Comparison of ENCODE assay signal across 7 mouse cellular contexts in the genomic region with DNA sequence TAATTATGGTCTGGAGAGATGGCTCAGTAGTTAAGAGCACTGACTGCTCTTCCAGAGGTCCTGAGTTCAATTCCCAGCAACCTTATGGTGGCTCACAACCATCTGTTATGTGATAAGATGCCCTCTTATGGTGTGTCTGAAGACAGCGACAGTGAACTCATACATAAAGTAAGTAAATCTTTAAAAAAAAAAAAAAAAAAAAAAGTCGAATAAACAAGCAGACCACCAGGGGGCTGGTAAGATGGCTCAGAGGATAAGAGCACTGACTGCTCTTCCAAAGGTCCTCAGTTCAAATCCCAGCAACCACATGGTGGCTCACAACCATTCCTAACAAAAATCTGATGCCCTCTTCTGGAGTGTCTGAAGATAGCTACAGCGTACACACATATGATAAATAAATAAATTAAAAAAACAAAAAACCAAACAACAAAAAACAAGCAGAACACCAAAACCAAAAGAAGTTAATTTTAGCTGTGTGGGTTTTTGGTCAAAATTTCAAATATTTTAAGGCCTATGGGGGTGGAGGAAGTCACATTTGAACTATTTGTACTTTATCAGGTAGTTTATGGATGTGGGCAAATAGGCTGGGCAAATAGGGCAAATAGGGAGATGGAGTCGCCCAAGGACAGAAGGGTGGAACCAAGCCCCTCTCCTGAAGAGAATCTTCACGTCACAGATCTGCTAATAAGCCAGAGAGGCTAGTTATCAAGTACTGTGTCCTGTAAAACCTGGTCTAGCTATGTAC. TPM values are rescaled to one million over a fixed set of nuclear protein-coding genes. Genes with fewer than 3 reads are reported as not detected.
DNase-seq lines count a peak whose midpoint lies in the region; ATAC-seq and TF ChIP-seq lines count a peak whose summit lies in the region.
"Not testable (repeated sequence)": the region's sequence is repeated elsewhere in the genome, so short reads cannot be mapped to it uniquely, and the experiment has no call there.

No protein-coding gene starts in this region.

- ATAC-seq in G1E (ENCODE audit: extremely low read depth, insufficient number of reproducible peaks, low FRiP score, poor library complexity, severe bottlenecking); embryonic facial prominence, embryonic 13.5 days (ENCODE audit: insufficient number of reproducible peaks, insufficient read depth, low FRiP score, low TSS enrichment, low read depth); hindbrain, postnatal 0 days; limb, embryonic 12.5 days (ENCODE audit: insufficient number of reproducible peaks, insufficient read depth, low FRiP score, low TSS enrichment, low read depth); lung, postnatal 0 days; neural tube, embryonic 13.5 days (ENCODE audit: low read depth): not testable (repeated sequence)

- H3K4me1 ChIP-seq in G1E (ENCODE audit: insufficient read depth, low read depth, low read length), result peaks cover 34% of the 10 kb centered on the region
- H3K4me1 ChIP-seq in embryonic facial prominence, embryonic 13.5 days, result peaks cover 14% of the 10 kb centered on the region
- H3K4me1 ChIP-seq in heart, embryonic 10.5 days, result peaks cover 15% of the 10 kb centered on the region
- H3K4me1 ChIP-seq in hindbrain, postnatal 0 days (ENCODE audit: insufficient read depth, low read length); lung, postnatal 0 days (ENCODE audit: insufficient read depth, low read depth, low read length): not testable (repeated sequence)
- H3K4me1 ChIP-seq in limb, embryonic 12.5 days (replicated peaks), result peaks cover 11% of the 10 kb centered on the region; the same call in 1 of the 2 replicates
- H3K4me1 ChIP-seq in neural tube, embryonic 13.5 days (replicated peaks), result peaks cover 21% of the 10 kb centered on the region

- TF ChIP-seq EP300 in lung, postnatal 0 days (IDR thresholded peaks at IDR 0.05), result 0 out of 2 replicates have a peak, but pooled peaks have one; percentile 5

- WGBS in embryonic facial prominence, embryonic 13.5 days, result 30% methylated on average over 5 of the region's 5 CpGs
- WGBS in heart, embryonic 10.5 days, result 33% methylated on average over 5 of the region's 5 CpGs
- WGBS in hindbrain, postnatal 0 days, result 30% methylated on average over 5 of the region's 5 CpGs
- WGBS in limb, embryonic 12.5 days, result 36% methylated on average over 5 of the region's 5 CpGs
- WGBS in lung, postnatal 0 days, result 25% methylated on average over 5 of the region's 5 CpGs
- 37% methylated on average over 5 of the region's 5 CpGs for WGBS in neural tube, embryonic 13.5 days

- not testable (repeated sequence) for H3K9me3 ChIP-seq in G1E (replicated peaks); embryonic facial prominence, embryonic 13.5 days; heart, embryonic 10.5 days; hindbrain, postnatal 0 days (ENCODE audit: low read length); limb, embryonic 12.5 days; lung, postnatal 0 days (ENCODE audit: low read length); neural tube, embryonic 13.5 days

- peak overlapping the region; percentile 100 for H3K4me3 ChIP-seq in G1E (ENCODE audit: low read depth, low read length)
- H3K4me3 ChIP-seq in embryonic facial prominence, embryonic 13.5 days, result peak overlapping the region; percentile 90
- peak overlapping the region; percentile 97 for H3K4me3 ChIP-seq in heart, embryonic 10.5 days
- peak overlapping the region; percentile 60; the same call in 1 of the 2 replicates for H3K4me3 ChIP-seq in hindbrain, postnatal 0 days (ENCODE audit: low read length)
- peak overlapping the region; percentile 93 for H3K4me3 ChIP-seq in limb, embryonic 12.5 days (replicated peaks)
- H3K4me3 ChIP-seq in lung, postnatal 0 days (ENCODE audit: low read depth, low read length), result peak overlapping the region; percentile 85; the same call in 1 of the 2 replicates
- H3K4me3 ChIP-seq in neural tube, embryonic 13.5 days, result peak overlapping the region; percentile 90

- peak overlapping the region; percentile 80 for H3K9ac ChIP-seq in embryonic facial prominence, embryonic 13.5 days
- not testable (repeated sequence) for H3K9ac ChIP-seq in hindbrain, postnatal 0 days (replicated peaks; ENCODE audit: low read length)
- peak overlapping the region; percentile 75 for H3K9ac ChIP-seq in limb, embryonic 12.5 days (replicated peaks)
- peak overlapping the region; percentile 68; the same call in 1 of the 2 replicates for H3K9ac ChIP-seq in lung, postnatal 0 days (replicated peaks; ENCODE audit: low read depth)
- peak overlapping the region; percentile 84 for H3K9ac ChIP-seq in neural tube, embryonic 13.5 days

- peaks cover 59% of the 10 kb centered on the region for H3K36me3 ChIP-seq in G1E (replicated peaks)
- H3K36me3 ChIP-seq in embryonic facial prominence, embryonic 13.5 days, result peaks cover 48% of the 10 kb centered on the region
- H3K36me3 ChIP-seq in heart, embryonic 10.5 days, result peaks cover 52% of the 10 kb centered on the region
- H3K36me3 ChIP-seq in hindbrain, postnatal 0 days (ENCODE audit: insufficient read depth, low read length), result peaks cover 40% of the 10 kb centered on the region
- H3K36me3 ChIP-seq in limb, embryonic 12.5 days, result peaks cover 49% of the 10 kb centered on the region
- not testable (repeated sequence) for H3K36me3 ChIP-seq in lung, postnatal 0 days (ENCODE audit: insufficient read depth, low read length)
- H3K36me3 ChIP-seq in neural tube, embryonic 13.5 days, result peaks cover 47% of the 10 kb centered on the region

- H3K27ac ChIP-seq in embryonic facial prominence, embryonic 13.5 days, result peak overlapping the region; percentile 85; the same call in 1 of the 2 replicates
- H3K27ac ChIP-seq in heart, embryonic 10.5 days, result not testable (repeated sequence)
- H3K27ac ChIP-seq in hindbrain, postnatal 0 days, result peak overlapping the region; percentile 80; the same call in 1 of the 2 replicates
- peak overlapping the region; percentile 80 for H3K27ac ChIP-seq in limb, embryonic 12.5 days
- H3K27ac ChIP-seq in lung, postnatal 0 days (ENCODE audit: low read length), result peak overlapping the region; percentile 82; the same call in 1 of the 2 replicates
- peak overlapping the region; percentile 87; the same call in 1 of the 2 replicates for H3K27ac ChIP-seq in neural tube, embryonic 13.5 days (replicated peaks)

- H3K27me3 ChIP-seq in G1E (ENCODE audit: insufficient read depth, low read length); embryonic facial prominence, embryonic 13.5 days; heart, embryonic 10.5 days (ENCODE audit: insufficient read depth, poor library complexity, severe bottlenecking); hindbrain, postnatal 0 days (ENCODE audit: insufficient read depth, low read length); limb, embryonic 12.5 days; lung, postnatal 0 days (replicated peaks; ENCODE audit: insufficient read depth, low read length); neural tube, embryonic 13.5 days: not testable (repeated sequence)

- TF ChIP-seq CTCF in G1E (IDR thresholded peaks at IDR 0.05; ENCODE audit: low read depth, low read length), result not testable (repeated sequence)
- peak; percentile 40 for TF ChIP-seq CTCF in hindbrain, postnatal 0 days (IDR thresholded peaks at IDR 0.05; ENCODE audit: low read depth)
- peak; percentile 29; the same call in 1 of the 2 replicates for TF ChIP-seq CTCF in lung, postnatal 0 days (IDR thresholded peaks at IDR 0.05)

- DNase-seq in G1E (ENCODE audit: low spot score); heart, embryonic 10.5 days (ENCODE audit: low spot score); hindbrain, postnatal 0 days (ENCODE audit: low spot score); lung, postnatal 0 days (ENCODE audit: low spot score): not testable (repeated sequence)

- peak overlapping the region; percentile 78 for H3K4me2 ChIP-seq in embryonic facial prominence, embryonic 13.5 days
- H3K4me2 ChIP-seq in hindbrain, postnatal 0 days (ENCODE audit: low read depth, low read length), result peak overlapping the region; percentile 74
- peak overlapping the region; percentile 82 for H3K4me2 ChIP-seq in limb, embryonic 12.5 days
- H3K4me2 ChIP-seq in lung, postnatal 0 days (replicated peaks; ENCODE audit: low read depth, low read length), result peak overlapping the region; percentile 83
- H3K4me2 ChIP-seq in neural tube, embryonic 13.5 days, result peak overlapping the region; percentile 72

RNA-seq across cellular contexts. Expression of a gene that starts 1.1 kb away (rescaled TPM):
- 25.6 and 26.0 TPM in 2 replicates for total RNA-seq in G1E (2014; fragmentation: Nextera tagmentation)
- 21.7 and 21.8 TPM in 2 replicates for total RNA-seq in G1E (2017)
- 17.5 and 23.1 TPM in 2 replicates for polyA plus RNA-seq in G1E (2012)
- polyA plus RNA-seq in embryonic facial prominence, embryonic 13.5 days (2015; fragmentation: Nextera tagmentation; extraction: Ambion mirVana), result 19.3 and 19.6 TPM in 2 replicates
- polyA plus RNA-seq in heart, embryonic 10.5 days (2016; fragmentation: Nextera tagmentation; extraction: Ambion mirVana), result 11.4 and 13.0 TPM in 2 replicates
- total RNA-seq in hindbrain, postnatal 0 days (2014; rRNA removed), result 14.7 and 15.5 TPM in 2 replicates
- 22.1 and 22.9 TPM in 2 replicates for polyA plus RNA-seq in hindbrain, postnatal 0 days (2015; fragmentation: Nextera tagmentation; extraction: Ambion mirVana)
- 18.5 and 19.9 TPM in 2 replicates for polyA plus RNA-seq in limb, embryonic 12.5 days (2016; fragmentation: Nextera tagmentation; extraction: Ambion mirVana)
- polyA plus RNA-seq in lung, postnatal 0 days (2015; fragmentation: Nextera tagmentation; extraction: Ambion mirVana), result 6.3 and 6.7 TPM in 2 replicates
- polyA plus RNA-seq in neural tube, embryonic 13.5 days (2015; fragmentation: Nextera tagmentation; extraction: Ambion mirVana), result 24.3 and 24.6 TPM in 2 replicates

RNA-seq across cellular contexts. Expression of a gene that starts 11.0 kb away (rescaled TPM):
- total RNA-seq in G1E (2014; fragmentation: Nextera tagmentation) (548 and 656 TPM in 2 replicates), G1E (2017) (369 and 478 TPM in 2 replicates)
- 114 and 167 TPM in 2 replicates for polyA plus RNA-seq in G1E (2012)
- 508 and 520 TPM in 2 replicates for polyA plus RNA-seq in embryonic facial prominence, embryonic 13.5 days (2015; fragmentation: Nextera tagmentation; extraction: Ambion mirVana)
- polyA plus RNA-seq in heart, embryonic 10.5 days (2016; fragmentation: Nextera tagmentation; extraction: Ambion mirVana), result 523 and 570 TPM in 2 replicates
- 206 and 219 TPM in 2 replicates for total RNA-seq in hindbrain, postnatal 0 days (2014; rRNA removed)
- polyA plus RNA-seq in hindbrain, postnatal 0 days (2015; fragmentation: Nextera tagmentation; extraction: Ambion mirVana), result 329 and 332 TPM in 2 replicates
- 484 and 497 TPM in 2 replicates for polyA plus RNA-seq in limb, embryonic 12.5 days (2016; fragmentation: Nextera tagmentation; extraction: Ambion mirVana)
- polyA plus RNA-seq in lung, postnatal 0 days (2015; fragmentation: Nextera tagmentation; extraction: Ambion mirVana), result 478 and 479 TPM in 2 replicates
- polyA plus RNA-seq in neural tube, embryonic 13.5 days (2015; fragmentation: Nextera tagmentation; extraction: Ambion mirVana), result 359 and 384 TPM in 2 replicates

RNA-seq across cellular contexts. Expression of a gene that starts 20.3 kb away (rescaled TPM):
- 0.38 TPM in 1 of 2 replicates, not detected in the other for total RNA-seq in G1E (2014; fragmentation: Nextera tagmentation)
- 0.98 and 0.99 TPM in 2 replicates for total RNA-seq in G1E (2017)
- polyA plus RNA-seq in G1E (2012), result 0.41 and 0.52 TPM in 2 replicates
- polyA plus RNA-seq in embryonic facial prominence, embryonic 13.5 days (2015; fragmentation: Nextera tagmentation; extraction: Ambion mirVana), result 23.3 and 24.5 TPM in 2 replicates
- 22.7 and 25.5 TPM in 2 replicates for polyA plus RNA-seq in heart, embryonic 10.5 days (2016; fragmentation: Nextera tagmentation; extraction: Ambion mirVana)
- 10.4 and 12.4 TPM in 2 replicates for total RNA-seq in hindbrain, postnatal 0 days (2014; rRNA removed)
- polyA plus RNA-seq in hindbrain, postnatal 0 days (2015; fragmentation: Nextera tagmentation; extraction: Ambion mirVana), result 13.3 and 13.5 TPM in 2 replicates
- polyA plus RNA-seq in limb, embryonic 12.5 days (2016; fragmentation: Nextera tagmentation; extraction: Ambion mirVana), result 27.5 and 31.5 TPM in 2 replicates
- polyA plus RNA-seq in lung, postnatal 0 days (2015; fragmentation: Nextera tagmentation; extraction: Ambion mirVana), result 24.4 and 26.6 TPM in 2 replicates
- 14.4 and 16.3 TPM in 2 replicates for polyA plus RNA-seq in neural tube, embryonic 13.5 days (2015; fragmentation: Nextera tagmentation; extraction: Ambion mirVana)

RNA-seq across cellular contexts. Expression of a gene that starts 27.4 kb away (rescaled TPM):
- 43.9 and 72.5 TPM in 2 replicates for total RNA-seq in G1E (2014; fragmentation: Nextera tagmentation)
- total RNA-seq in G1E (2017), result 46.8 and 50.9 TPM in 2 replicates
- 10.3 and 12.0 TPM in 2 replicates for polyA plus RNA-seq in G1E (2012)
- polyA plus RNA-seq in embryonic facial prominence, embryonic 13.5 days (2015; fragmentation: Nextera tagmentation; extraction: Ambion mirVana), result 74.1 and 76.3 TPM in 2 replicates
- polyA plus RNA-seq in heart, embryonic 10.5 days (2016; fragmentation: Nextera tagmentation; extraction: Ambion mirVana), result 73.6 and 88.1 TPM in 2 replicates
- 29.0 and 31.7 TPM in 2 replicates for total RNA-seq in hindbrain, postnatal 0 days (2014; rRNA removed)
- polyA plus RNA-seq in hindbrain, postnatal 0 days (2015; fragmentation: Nextera tagmentation; extraction: Ambion mirVana), result 56.8 and 57.5 TPM in 2 replicates
- polyA plus RNA-seq in limb, embryonic 12.5 days (2016; fragmentation: Nextera tagmentation; extraction: Ambion mirVana), result 71.2 and 74.7 TPM in 2 replicates
- polyA plus RNA-seq in lung, postnatal 0 days (2015; fragmentation: Nextera tagmentation; extraction: Ambion mirVana), result 44.4 and 46.6 TPM in 2 replicates
- polyA plus RNA-seq in neural tube, embryonic 13.5 days (2015; fragmentation: Nextera tagmentation; extraction: Ambion mirVana), result 67.6 and 82.6 TPM in 2 replicates

RNA-seq across cellular contexts. Expression of a gene that starts 27.4 kb away (rescaled TPM):
- total RNA-seq in G1E (2014; fragmentation: Nextera tagmentation) (88.9 and 122 TPM in 2 replicates), G1E (2017) (64.6 and 78.6 TPM in 2 replicates)
- polyA plus RNA-seq in G1E (2012), result 4.1 and 8.2 TPM in 2 replicates
- polyA plus RNA-seq in embryonic facial prominence, embryonic 13.5 days (2015; fragmentation: Nextera tagmentation; extraction: Ambion mirVana), result 69.1 and 72.3 TPM in 2 replicates
- 48.7 and 69.2 TPM in 2 replicates for polyA plus RNA-seq in heart, embryonic 10.5 days (2016; fragmentation: Nextera tagmentation; extraction: Ambion mirVana)
- total RNA-seq in hindbrain, postnatal 0 days (2014; rRNA removed), result 26.7 and 33.4 TPM in 2 replicates
- polyA plus RNA-seq in hindbrain, postnatal 0 days (2015; fragmentation: Nextera tagmentation; extraction: Ambion mirVana), result 27.5 and 32.1 TPM in 2 replicates
- polyA plus RNA-seq in limb, embryonic 12.5 days (2016; fragmentation: Nextera tagmentation; extraction: Ambion mirVana), result 86.6 and 90.0 TPM in 2 replicates
- 23.5 and 25.3 TPM in 2 replicates for polyA plus RNA-seq in lung, postnatal 0 days (2015; fragmentation: Nextera tagmentation; extraction: Ambion mirVana)
- 40.4 and 48.5 TPM in 2 replicates for polyA plus RNA-seq in neural tube, embryonic 13.5 days (2015; fragmentation: Nextera tagmentation; extraction: Ambion mirVana)
